Mouse (Mus musculus) lung, embryonic 16.5 days (tissue): Measurements from ENCODE around the gene Igfbp1. TPM values are rescaled to one million over a fixed set of nuclear protein-coding genes. Genes with fewer than 3 reads are reported as not detected.

Experiments used
- ATAC-seq: fragments of 200-750 bp; cut with Nextera tagmentation; 2 replicates; pipeline ENCODE4 v1.8.0; 2017; ENCODE audit warnings: low read depth, mild to moderate bottlenecking, moderate library complexity
- H3K27ac ChIP-seq: fragments of 300-500 bp; sonication (generic); 2 replicates; pipeline ENCODE4 v1.5.1; 2014; ENCODE audit warnings: mild to moderate bottlenecking, control low read depth, low read length
- H3K27me3 ChIP-seq: fragments of 300-500 bp; sonication (generic); 2 replicates; pipeline ENCODE4 v1.6.1; 2014; ENCODE audit warnings: low read depth, low read length, mixed read lengths; ENCODE audit not compliant: control insufficient read depth, insufficient read depth
- H3K36me3 ChIP-seq: fragments of 300-500 bp; sonication (generic); 2 replicates; pipeline ENCODE4 v1.6.1; 2014; ENCODE audit warnings: low read length; ENCODE audit not compliant: control insufficient read depth, insufficient read depth
- H3K4me1 ChIP-seq: fragments of 300-500 bp; sonication (generic); replicated peaks from 2 replicates; pipeline ENCODE4 v1.6.1; 2014; ENCODE audit warnings: low read length, mixed read lengths; ENCODE audit not compliant: control insufficient read depth, insufficient read depth
- H3K4me2 ChIP-seq: fragments of 300-500 bp; sonication (generic); 2 replicates; pipeline ENCODE4 v1.6.1; 2014; ENCODE audit warnings: low read depth, low read length, control low read depth
- H3K4me3 ChIP-seq: fragments of 300-500 bp; sonication (generic); 2 replicates; pipeline ENCODE4 v1.5.1; 2014; ENCODE audit warnings: mild to moderate bottlenecking, low read length, control low read depth
- H3K9ac ChIP-seq: fragments of 300-500 bp; sonication (generic); 2 replicates; pipeline ENCODE4 v1.6.1; 2014; ENCODE audit warnings: low read length, control low read depth
- H3K9me3 ChIP-seq: fragments of 300-500 bp; sonication (generic); 2 replicates; pipeline ENCODE4 v1.6.1; 2016; ENCODE audit warnings: low read length; ENCODE audit not compliant: control insufficient read depth
- WGBS: fragments of 180-500 bp; shearing (Covaris S2); extraction: QIAGEN DNeasy Blood & Tissue Kit; methylation state at CpG from one replicate; pipeline ENCODE4 v1.1.7; 2014; 5-methylcytosine and 5-hydroxymethylcytosine counted together
- polyA plus RNA-seq: library from polyadenylated mRNA; unstranded; fragments of >200 nt; fragmentation: Nextera tagmentation; extraction: Ambion mirVana; gene quantifications from 2 replicates; pipeline ENCODE4 v1.2.1, GENCODE M21; 2015

Gene Igfbp1
- polyA plus RNA-seq, 1 experiment from 2014 or later = 0.58 TPM

- H3K9ac ChIP-seq = no peak within 1 kb of the TSS
- 82% methylated on average over 13 of the region's 13 CpGs for WGBS
- H3K4me1 ChIP-seq = no peaks in the 10 kb centered on the region; the same call in 1 of the 2 replicates
- ATAC-seq = no peak
- no peak within 1 kb of the TSS for H3K4me3 ChIP-seq
- no peak within 1 kb of the TSS for H3K4me2 ChIP-seq
- H3K27me3 ChIP-seq = no peaks in the 10 kb centered on the region
- H3K27ac ChIP-seq = no peak within 1 kb of the TSS
- H3K36me3 ChIP-seq = no peaks in the 10 kb centered on the region
- H3K9me3 ChIP-seq = no peaks in the 10 kb centered on the region
These were observed 9.1 kb upstream of the Igfbp1 start, which contains the start of gene Gm11985 for GRCm38 (mm10) chr11:7188469-7188868. Gene Gm11985 (minus strand): TSS chr11:7188569.

DNA sequence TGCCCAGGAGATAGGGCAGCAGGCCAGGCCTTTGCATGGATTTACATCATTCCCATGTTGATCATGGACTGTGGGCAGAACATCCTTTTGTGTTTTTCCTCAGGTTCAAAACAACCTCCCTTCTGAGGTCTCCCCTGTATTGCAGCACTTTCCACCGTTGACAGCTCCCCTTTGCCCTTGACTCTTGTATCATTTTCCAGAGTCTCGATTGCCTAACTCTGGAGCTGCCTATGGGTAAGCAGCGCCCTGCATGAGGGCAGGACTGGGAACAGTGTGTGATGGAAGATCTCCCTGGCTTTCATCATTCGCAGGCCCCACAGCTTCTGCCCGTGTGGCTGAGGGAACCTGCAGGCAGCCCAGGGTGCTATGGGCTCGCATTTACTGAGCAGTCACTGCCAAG is 4.9 kb upstream of the Igfbp1 start:
- Histone ChIP-seq H3K4me2 (no peak overlapping the region), H3K27ac (no peak overlapping the region), H3K27me3 (no peaks in the 10 kb centered on the region), H3K4me3 (no peak overlapping the region), H3K9ac (no peak overlapping the region), H3K4me1 (no peaks in the 10 kb centered on the region), H3K9me3 (peaks cover 2% of the 10 kb centered on the region; the same call in 1 of the 2 replicates), H3K36me3 (no peaks in the 10 kb centered on the region)
- WGBS = 50% methylated on average over 6 of the region's 6 CpGs
- no peak for ATAC-seq

DNA sequence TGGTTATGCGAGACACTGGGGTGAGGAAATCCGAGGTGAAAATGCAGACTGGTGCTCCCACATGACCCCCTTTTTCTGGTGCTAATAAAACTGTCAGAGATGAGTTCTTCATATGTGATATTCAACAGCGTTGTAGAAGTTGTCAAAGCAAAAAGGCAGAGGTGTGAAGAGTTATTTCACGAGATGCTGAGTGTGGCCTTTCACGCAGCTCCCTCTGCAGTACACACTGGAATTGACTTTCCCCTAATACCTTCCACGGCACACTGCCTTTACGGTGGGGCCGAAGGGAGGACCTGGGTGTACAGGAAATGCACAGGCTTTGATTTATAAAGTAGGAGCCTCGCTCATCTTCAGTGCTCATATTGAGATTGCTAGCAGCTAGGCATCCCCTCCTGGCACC is 4.4 kb upstream of the Igfbp1 start:
- Histone ChIP-seq H3K27me3 (no peaks in the 10 kb centered on the region), H3K27ac (no peak overlapping the region), H3K9ac (no peak overlapping the region), H3K4me2 (no peak overlapping the region), H3K9me3 (peaks cover 2% of the 10 kb centered on the region; the same call in 1 of the 2 replicates), H3K36me3 (no peaks in the 10 kb centered on the region), H3K4me3 (no peak overlapping the region), H3K4me1 (no peaks in the 10 kb centered on the region)
- no peak for ATAC-seq
- WGBS = 63% methylated on average over 9 of the region's 9 CpGs

DNA sequence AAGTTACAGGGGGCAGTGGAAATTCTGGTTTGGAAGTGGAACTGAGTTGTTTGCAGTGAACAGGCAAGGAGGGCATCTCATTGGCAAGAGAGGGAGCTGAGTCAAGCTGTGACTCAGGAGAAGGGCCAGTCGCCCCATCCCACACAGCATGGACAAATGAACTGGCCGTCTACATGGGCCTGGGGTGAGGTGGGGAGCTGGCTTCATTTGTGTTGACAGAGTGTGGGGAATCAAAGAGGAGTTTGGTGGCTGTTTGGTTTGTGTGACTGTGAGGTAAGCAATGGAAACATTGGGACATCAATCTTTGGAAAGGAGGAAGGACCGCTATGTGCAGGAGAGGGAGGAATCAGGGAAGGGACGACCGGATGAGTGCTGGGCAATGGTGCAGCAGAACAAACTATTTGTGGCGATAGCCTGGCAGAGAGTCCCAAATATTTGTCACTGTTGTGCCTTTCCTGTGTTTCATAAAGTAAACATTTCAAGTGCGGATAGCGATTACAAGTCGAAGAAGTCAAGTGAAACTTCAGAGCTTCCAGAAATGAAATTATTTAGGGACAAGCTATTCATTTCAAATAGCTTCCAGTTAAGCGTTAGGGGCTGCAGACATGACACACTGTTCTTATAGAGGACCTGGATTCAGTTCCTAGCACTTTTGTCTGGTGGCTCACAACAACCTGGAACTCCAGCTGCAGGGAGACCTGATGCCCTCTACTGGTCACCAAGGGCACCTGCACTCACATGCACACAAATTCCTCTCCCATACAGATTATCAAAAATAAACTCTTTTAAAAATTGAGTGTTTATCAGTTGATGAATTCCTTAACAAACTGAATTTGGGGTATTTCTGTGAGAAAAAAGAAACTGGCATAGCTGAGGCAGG is 2.9 kb upstream of the Igfbp1 start:
- H3K4me3 ChIP-seq = no peak overlapping the region
- no peak overlapping the region for H3K27ac ChIP-seq
- ATAC-seq = no peak
- no peaks in the 10 kb centered on the region for H3K4me1 ChIP-seq
- peaks cover 2% of the 10 kb centered on the region; the same call in 1 of the 2 replicates for H3K9me3 ChIP-seq
- no peak overlapping the region for H3K9ac ChIP-seq
- WGBS = 74% methylated on average over 10 of the region's 10 CpGs
- no peak overlapping the region for H3K4me2 ChIP-seq
- no peaks in the 10 kb centered on the region for H3K36me3 ChIP-seq
- no peaks in the 10 kb centered on the region for H3K27me3 ChIP-seq

DNA sequence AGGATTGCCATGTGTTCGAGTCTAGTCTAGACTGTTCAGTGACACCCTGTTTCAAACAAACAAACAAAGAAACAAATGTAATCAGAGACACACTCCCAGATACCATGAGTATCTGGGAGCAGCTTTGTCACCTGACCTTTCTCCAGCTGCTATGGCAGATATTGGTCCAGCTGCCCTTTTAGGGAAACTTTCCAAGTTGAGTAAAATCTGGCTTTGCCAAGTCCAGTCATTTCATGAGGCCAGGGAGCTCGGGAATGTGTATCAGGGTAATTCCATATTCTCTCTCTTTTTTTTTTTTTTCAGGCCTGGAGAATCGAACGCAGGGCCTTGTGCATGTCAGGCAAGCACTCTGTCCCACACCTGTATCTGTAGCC is 2.3 kb upstream of the Igfbp1 start:
- no peak overlapping the region for H3K27ac ChIP-seq
- no peak overlapping the region for H3K4me3 ChIP-seq
- H3K4me1 ChIP-seq = no peaks in the 10 kb centered on the region
- H3K27me3 ChIP-seq = no peaks in the 10 kb centered on the region
- H3K4me2 ChIP-seq = no peak overlapping the region
- H3K36me3 ChIP-seq = no peaks in the 10 kb centered on the region
- H3K9me3 ChIP-seq = peaks cover 2% of the 10 kb centered on the region; the same call in 1 of the 2 replicates
- ATAC-seq = no peak
- H3K9ac ChIP-seq = no peak overlapping the region
- WGBS = 78% methylated on average over 4 of the region's 4 CpGs

GRCm38 (mm10) chr11:7198006-7198405 is 424 bp downstream of the Igfbp1 start:
- H3K9ac ChIP-seq = no peak overlapping the region
- peak overlapping the region; percentile 58 for H3K27ac ChIP-seq
- no peaks in the 10 kb centered on the region for H3K36me3 ChIP-seq
- WGBS = 89% methylated on average over 19 of the region's 19 CpGs
- H3K4me3 ChIP-seq = no peak overlapping the region
- peaks cover 2% of the 10 kb centered on the region; the same call in 1 of the 2 replicates for H3K9me3 ChIP-seq
- H3K4me2 ChIP-seq = no peak overlapping the region
- ATAC-seq = no peak
- no peaks in the 10 kb centered on the region for H3K4me1 ChIP-seq
- no peaks in the 10 kb centered on the region for H3K27me3 ChIP-seq

DNA sequence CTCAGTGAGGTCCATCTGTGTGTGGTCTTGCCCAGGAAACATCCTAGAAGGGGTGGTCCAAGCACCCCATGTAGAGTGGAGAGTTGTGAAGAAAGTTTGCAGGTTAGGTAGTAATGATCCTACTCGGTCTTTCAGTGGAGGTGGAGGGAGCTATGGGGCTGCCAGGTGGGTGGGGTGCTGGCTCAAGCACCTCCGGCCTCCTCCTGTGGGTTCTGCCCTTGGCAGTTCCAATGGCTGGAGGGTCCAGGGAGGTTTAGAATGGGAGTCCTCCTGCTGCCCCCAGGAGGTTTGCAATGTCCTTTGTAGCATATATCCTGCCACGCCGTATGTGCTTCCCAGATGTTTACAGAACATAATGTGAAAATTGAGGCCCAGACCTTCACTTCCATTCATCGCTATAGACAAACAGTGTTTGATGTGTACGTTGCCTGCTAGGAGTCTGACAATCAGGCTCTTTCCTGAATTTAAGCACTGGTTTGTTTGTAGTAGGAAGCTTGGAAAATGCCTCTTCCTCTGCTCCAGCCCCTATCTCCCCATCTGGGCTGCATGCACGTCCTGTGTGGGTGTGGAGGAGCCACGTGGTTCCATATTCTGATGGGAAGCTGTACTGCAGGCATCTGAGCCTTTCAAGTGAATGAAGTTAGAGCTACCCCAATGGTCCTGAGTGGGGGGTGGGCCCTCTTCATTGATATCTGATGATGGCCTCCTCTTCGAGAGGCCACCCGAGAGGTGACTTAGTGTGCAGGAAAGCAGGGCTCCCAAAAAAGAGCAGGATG is 1.1 kb downstream of the Igfbp1 start:
- Histone ChIP-seq H3K27ac (peak overlapping the region; percentile 58), H3K4me3 (no peak overlapping the region), H3K27me3 (no peaks in the 10 kb centered on the region), H3K9ac (no peak overlapping the region), H3K36me3 (no peaks in the 10 kb centered on the region), H3K4me2 (no peak overlapping the region), H3K4me1 (no peaks in the 10 kb centered on the region), H3K9me3 (peaks cover 2% of the 10 kb centered on the region; the same call in 1 of the 2 replicates)
- ATAC-seq = peak; percentile 72
- 62% methylated on average over 10 of the region's 10 CpGs for WGBS

- H3K4me2 ChIP-seq = no peak overlapping the region
- no peaks in the 10 kb centered on the region for H3K4me1 ChIP-seq
- no peaks in the 10 kb centered on the region for H3K27me3 ChIP-seq
- WGBS = 42% methylated on average over 14 of the region's 14 CpGs
- no peak overlapping the region for H3K9ac ChIP-seq
- H3K4me3 ChIP-seq = no peak overlapping the region
- no peak for ATAC-seq
- H3K36me3 ChIP-seq = no peaks in the 10 kb centered on the region
- H3K9me3 ChIP-seq = peaks cover 2% of the 10 kb centered on the region; the same call in 1 of the 2 replicates
- H3K27ac ChIP-seq = no peak overlapping the region
These were observed 2.3 kb downstream of the Igfbp1 start for GRCm38 (mm10) chr11:7199736-7200392.

GRCm38 (mm10) chr11:7200393-7200783 is 2.8 kb downstream of the Igfbp1 start:
- Histone ChIP-seq H3K9me3 (no peaks in the 10 kb centered on the region), H3K4me3 (no peak overlapping the region), H3K36me3 (no peaks in the 10 kb centered on the region), H3K4me2 (no peak overlapping the region), H3K27me3 (no peaks in the 10 kb centered on the region), H3K9ac (no peak overlapping the region), H3K27ac (no peak overlapping the region), H3K4me1 (no peaks in the 10 kb centered on the region)
- WGBS = 68% methylated on average over 9 of the region's 9 CpGs
- ATAC-seq = no peak
